Mouse (Mus musculus): ENCODE measurements around the gene Zfp36. TPM values are rescaled to one million over a fixed set of nuclear protein-coding genes. Genes with fewer than 3 reads are reported as not detected.
"Not testable (repeated sequence)": the region's sequence is repeated elsewhere in the genome, so short reads cannot be mapped to it uniquely, and the experiment has no call there.

Zfp36 gene
- polyA plus RNA-seq (2012; rRNA removed) = 83.2 and 119 TPM in 2 replicates

- 25% methylated on average over 17 of the region's 17 CpGs for WGBS
- DNase-seq (ENCODE audit: low read depth, low spot score) = no peak
Measured at GRCm38 (mm10) chr7:28380237-28381016, at the start of gene Zfp36. Gene Zfp36 (minus strand): TSS chr7:28380253.

GRCm38 (mm10) chr7:28427738-28428137, 47.7 kb upstream of the Zfp36 start:
- DNase-seq (ENCODE audit: low read depth, low spot score) = no peak

GRCm38 (mm10) chr7:28423018-28423417, 43.0 kb upstream of the Zfp36 start:
- no peak for DNase-seq (ENCODE audit: low read depth, low spot score)
- 83% methylated on average over 1 of the region's 1 CpGs for WGBS

GRCm38 (mm10) chr7:28419416-28419815, 39.4 kb upstream of the Zfp36 start:
- WGBS = 94% methylated on average over 2 of the region's 2 CpGs
- DNase-seq (ENCODE audit: low read depth, low spot score) = no peak

- DNase-seq (ENCODE audit: low read depth, low spot score) = no peak
- 51% methylated on average over 8 of the region's 8 CpGs for WGBS
Measured at GRCm38 (mm10) chr7:28418096-28418670, 38.1 kb upstream of the Zfp36 start.

- DNase-seq (ENCODE audit: low read depth, low spot score) = no peak
Measured at GRCm38 (mm10) chr7:28417368-28417767, 37.3 kb upstream of the Zfp36 start.

- DNase-seq (ENCODE audit: low read depth, low spot score) = no peak
- 49% methylated on average over 4 of the region's 4 CpGs for WGBS
Measured at GRCm38 (mm10) chr7:28412826-28413225, 32.8 kb upstream of the Zfp36 start.

GRCm38 (mm10) chr7:28410841-28411475, 30.9 kb upstream of the Zfp36 start:
- 42% methylated on average over 3 of the region's 3 CpGs for WGBS
- no peak for DNase-seq (ENCODE audit: low read depth, low spot score)

GRCm38 (mm10) chr7:28401942-28402341, 21.9 kb upstream of the Zfp36 start:
- 76% methylated on average over 3 of the region's 3 CpGs for WGBS
- DNase-seq (ENCODE audit: low read depth, low spot score) = no peak

- 100% methylated on average over 1 of the region's 1 CpGs for WGBS
- no peak for DNase-seq (ENCODE audit: low read depth, low spot score)
Measured at GRCm38 (mm10) chr7:28401030-28401429, 21.0 kb upstream of the Zfp36 start.

- DNase-seq (ENCODE audit: low read depth, low spot score) = no peak
- 92% methylated on average over 10 of the region's 10 CpGs for WGBS
Measured at GRCm38 (mm10) chr7:28398696-28399340, 18.8 kb upstream of the Zfp36 start.

- 60% methylated on average over 3 of the region's 3 CpGs for WGBS
- no peak for DNase-seq (ENCODE audit: low read depth, low spot score)
Measured at GRCm38 (mm10) chr7:28398000-28398399, 17.9 kb upstream of the Zfp36 start.

- 97% methylated on average over 4 of the region's 4 CpGs for WGBS
- DNase-seq (ENCODE audit: low read depth, low spot score) = no peak
Measured at GRCm38 (mm10) chr7:28395425-28395824, 15.4 kb upstream of the Zfp36 start.

- WGBS = 2% methylated on average over 22 of the region's 22 CpGs
Measured at GRCm38 (mm10) chr7:28393272-28393951, 13.4 kb upstream of the Zfp36 start.

GRCm38 (mm10) chr7:28392429-28393271, 12.6 kb upstream of the Zfp36 start, which contains the start of the genes Med29 and Paf1:
Gene Med29 (minus strand): TSS chr7:28392708.
Gene Paf1 (plus strand): TSS chr7:28392951.
- WGBS = under 1% methylated on average over 58 of the region's 58 CpGs
- no peak for DNase-seq (ENCODE audit: low read depth, low spot score)

More at GRCm38 (mm10) chr7:28393272-28393951, 13.4 kb upstream of the Zfp36 start:
- no peak for DNase-seq (ENCODE audit: low read depth, low spot score)

GRCm38 (mm10) chr7:28390331-28390730, 10.3 kb upstream of the Zfp36 start:
- WGBS = 98% methylated on average over 3 of the region's 3 CpGs
- DNase-seq (ENCODE audit: low read depth, low spot score) = no peak

GRCm38 (mm10) chr7:28387384-28387783, 7.3 kb upstream of the Zfp36 start:
- 79% methylated on average over 7 of the region's 7 CpGs for WGBS
- DNase-seq (ENCODE audit: low read depth, low spot score) = not testable (repeated sequence)

GRCm38 (mm10) chr7:28386877-28387276, 6.8 kb upstream of the Zfp36 start:
- DNase-seq (ENCODE audit: low read depth, low spot score) = not testable (repeated sequence)
- WGBS = 73% methylated on average over 6 of the region's 6 CpGs

GRCm38 (mm10) chr7:28386462-28386861, 6.4 kb upstream of the Zfp36 start:
- no peak for DNase-seq (ENCODE audit: low read depth, low spot score)
- 2% methylated on average over 4 of the region's 4 CpGs for WGBS
